Mouse (Mus musculus): ENCODE results near the gene Vmn2r59.
"Not testable (repeated sequence)": the region's sequence is repeated elsewhere in the genome, so short reads cannot be mapped to it uniquely, and the experiment has no call there.

The Vmn2r59 gene

GRCm38 (mm10) chr7:42058923-42059322, at the start of gene Vmn2r59:
Gene Vmn2r59 (minus strand): TSS chr7:42059023.
- no peak for DNase-seq

GRCm38 (mm10) chr7:42107470-42107869, 48.6 kb upstream of the Vmn2r59 start, which contains the start of gene Vmn2r60:
Gene Vmn2r60 (plus strand): TSS chr7:42107770.
- DNase-seq: no peak

- DNase-seq: not testable (repeated sequence)
These were observed 48.2 kb upstream of the Vmn2r59 start for GRCm38 (mm10) chr7:42107061-42107460.
